Mouse (Mus musculus) hindbrain, embryonic 16.5 days (tissue): ENCODE results near the gene Atp5e. TPM values are rescaled to one million over a fixed set of nuclear protein-coding genes. Genes with fewer than 3 reads are reported as not detected.

Experiments
- ATAC-seq: fragments of 200-750 bp; cut with Nextera tagmentation; 2 replicates; pipeline ENCODE4 v1.8.0; 2017; ENCODE audit warnings: moderate TSS enrichment, moderate library complexity
- H3K27ac ChIP-seq: fragments of 300-500 bp; sonication (generic); 2 replicates; pipeline ENCODE4 v1.5.1; 2014; ENCODE audit warnings: low read depth, mild to moderate bottlenecking, control low read depth, low read length, moderate library complexity
- H3K27me3 ChIP-seq: fragments of 300-500 bp; sonication (generic); replicated peaks from 2 replicates; pipeline ENCODE4 v1.6.1; 2014; ENCODE audit warnings: low read length; ENCODE audit not compliant: control insufficient read depth, insufficient read depth
- H3K36me3 ChIP-seq: fragments of 300-500 bp; sonication (generic); 2 replicates; pipeline ENCODE4 v1.6.1; 2014; ENCODE audit warnings: mild to moderate bottlenecking, low read length, moderate library complexity, mixed read lengths; ENCODE audit not compliant: control insufficient read depth, insufficient read depth
- H3K4me1 ChIP-seq: fragments of 300-500 bp; sonication (generic); 2 replicates; pipeline ENCODE4 v1.6.1; 2014; ENCODE audit warnings: low read depth, low read length; ENCODE audit not compliant: control insufficient read depth, insufficient read depth
- H3K4me2 ChIP-seq: fragments of 300-500 bp; sonication (generic); 2 replicates; pipeline ENCODE4 v1.6.1; 2014; ENCODE audit warnings: mild to moderate bottlenecking, low read length, control low read depth, moderate library complexity
- H3K4me3 ChIP-seq: fragments of 300-500 bp; sonication (generic); 2 replicates; pipeline ENCODE4 v1.5.1; 2014; ENCODE audit warnings: mild to moderate bottlenecking, low read length, control low read depth, moderate library complexity
- H3K9ac ChIP-seq: fragments of 300-500 bp; sonication (generic); 2 replicates; pipeline ENCODE4 v1.6.1; 2014; ENCODE audit warnings: low read depth, mild to moderate bottlenecking, control low read depth, low read length, moderate library complexity
- H3K9me3 ChIP-seq: fragments of 300-500 bp; sonication (generic); 2 replicates; pipeline ENCODE4 v1.6.1; 2014; ENCODE audit warnings: mild to moderate bottlenecking, low read length, moderate library complexity; ENCODE audit not compliant: control insufficient read depth
- WGBS: fragments of 180-500 bp; shearing (Covaris S2); extraction: QIAGEN DNeasy Blood & Tissue Kit; methylation state at CpG from one replicate; pipeline ENCODE4 v1.1.7; 2014; 5-methylcytosine and 5-hydroxymethylcytosine counted together
- polyA plus RNA-seq: library from polyadenylated mRNA; unstranded; fragments of >200 nt; fragmentation: Nextera tagmentation; extraction: Ambion mirVana; gene quantifications from 2 replicates; pipeline ENCODE4 v1.2.1, GENCODE M21; 2015

The Atp5e gene
- polyA plus RNA-seq, 1 experiment from 2014 or later, result 740 TPM

DNA sequence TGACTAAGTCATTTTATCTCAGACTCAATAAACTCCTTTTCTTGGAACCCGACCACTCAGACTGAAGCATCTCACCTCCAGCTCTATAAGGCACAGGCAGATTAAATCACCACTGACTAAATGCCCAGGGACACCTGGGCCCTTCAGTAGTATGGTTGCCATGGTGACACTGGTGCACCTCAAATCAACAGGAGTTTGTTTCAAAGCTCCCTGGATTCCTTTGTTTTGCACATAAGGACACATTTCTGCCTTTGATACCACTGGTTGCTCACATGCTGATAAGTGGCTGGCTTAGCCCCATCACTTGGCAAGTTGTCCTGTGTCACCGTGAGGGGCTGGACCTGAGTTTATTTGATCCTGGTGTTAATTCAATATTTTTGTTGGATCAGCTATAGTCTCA is 4.5 kb downstream of the Atp5e start:
- peaks cover 7% of the 10 kb centered on the region for H3K4me1 ChIP-seq
- H3K27me3 ChIP-seq, result no peaks in the 10 kb centered on the region
- peaks cover 19% of the 10 kb centered on the region for H3K36me3 ChIP-seq
- H3K4me2 ChIP-seq, result no peak overlapping the region
- no peak overlapping the region for H3K27ac ChIP-seq
- no peak overlapping the region for H3K4me3 ChIP-seq
- WGBS, result 57% methylated on average over 2 of the region's 2 CpGs
- H3K9me3 ChIP-seq, result no peaks in the 10 kb centered on the region
- ATAC-seq, result no peak
- H3K9ac ChIP-seq, result no peak overlapping the region

- no peak overlapping the region for H3K27ac ChIP-seq
- H3K36me3 ChIP-seq, result no peaks in the 10 kb centered on the region
- H3K4me2 ChIP-seq, result no peak overlapping the region
- 81% methylated on average over 7 of the region's 7 CpGs for WGBS
- ATAC-seq, result no peak
- no peaks in the 10 kb centered on the region for H3K4me1 ChIP-seq
- no peak overlapping the region for H3K9ac ChIP-seq
- H3K27me3 ChIP-seq, result no peaks in the 10 kb centered on the region
- H3K4me3 ChIP-seq, result no peak overlapping the region
- H3K9me3 ChIP-seq, result no peaks in the 10 kb centered on the region
Measured at GRCm38 (mm10) chr2:174453681-174454080, 10.2 kb downstream of the Atp5e start.

- 84% methylated on average over 4 of the region's 4 CpGs for WGBS
Measured at GRCm38 (mm10) chr2:174450353-174450752, 13.6 kb downstream of the Atp5e start, which contains the start of gene Tubb1. Tubb1 (plus strand) TSS chr2:174450695.

GRCm38 (mm10) chr2:174448405-174448804 is 15.5 kb downstream of the Atp5e start:
- H3K27ac ChIP-seq, result no peak overlapping the region
- H3K9ac ChIP-seq, result no peak overlapping the region
- H3K9me3 ChIP-seq, result no peaks in the 10 kb centered on the region
- no peaks in the 10 kb centered on the region for H3K27me3 ChIP-seq
- ATAC-seq, result no peak
- H3K4me3 ChIP-seq, result no peak overlapping the region
- H3K4me1 ChIP-seq, result no peaks in the 10 kb centered on the region
- no peaks in the 10 kb centered on the region for H3K36me3 ChIP-seq
- 87% methylated on average over 4 of the region's 4 CpGs for WGBS
- no peak overlapping the region for H3K4me2 ChIP-seq

More at GRCm38 (mm10) chr2:174450353-174450752, 13.6 kb downstream of the Atp5e start, which contains the start of gene Tubb1:
- Histone ChIP-seq H3K4me3 (no peak within 1 kb of the TSS), H3K27me3 (no peaks in the 10 kb centered on the region), H3K9me3 (no peaks in the 10 kb centered on the region), H3K27ac (no peak within 1 kb of the TSS), H3K4me2 (no peak within 1 kb of the TSS), H3K4me1 (no peaks in the 10 kb centered on the region), H3K36me3 (no peaks in the 10 kb centered on the region), H3K9ac (no peak within 1 kb of the TSS)
- no peak for ATAC-seq

DNA sequence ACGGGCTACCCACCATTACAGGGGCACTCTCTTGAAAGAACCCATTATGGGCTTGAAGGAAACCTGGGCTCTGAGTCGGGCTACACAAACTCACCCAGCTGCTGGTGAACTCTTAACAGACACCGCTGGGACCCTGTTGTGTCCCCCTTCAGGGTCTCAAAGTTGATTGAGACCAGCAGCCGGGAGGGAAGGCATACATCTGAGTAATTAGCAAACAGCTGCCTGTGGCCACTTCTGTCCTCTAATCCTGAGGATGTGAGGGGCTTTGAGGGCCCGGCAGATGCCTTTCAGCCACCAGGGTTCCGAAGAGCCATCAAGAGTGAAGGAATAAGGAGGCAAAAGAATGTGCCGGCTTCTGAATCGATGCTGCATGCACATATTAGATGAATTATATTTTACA is 17.0 kb downstream of the Atp5e start:
- no peaks in the 10 kb centered on the region for H3K9me3 ChIP-seq
- ATAC-seq, result no peak
- H3K4me3 ChIP-seq, result no peak overlapping the region
- H3K4me1 ChIP-seq, result no peaks in the 10 kb centered on the region
- no peak overlapping the region for H3K4me2 ChIP-seq
- no peaks in the 10 kb centered on the region for H3K27me3 ChIP-seq
- no peak overlapping the region for H3K9ac ChIP-seq
- WGBS, result 75% methylated on average over 8 of the region's 8 CpGs
- H3K36me3 ChIP-seq, result no peaks in the 10 kb centered on the region
- H3K27ac ChIP-seq, result no peak overlapping the region

- 54% methylated on average over 7 of the region's 7 CpGs for WGBS
Measured at GRCm38 (mm10) chr2:174446492-174446891, 17.4 kb downstream of the Atp5e start.

DNA sequence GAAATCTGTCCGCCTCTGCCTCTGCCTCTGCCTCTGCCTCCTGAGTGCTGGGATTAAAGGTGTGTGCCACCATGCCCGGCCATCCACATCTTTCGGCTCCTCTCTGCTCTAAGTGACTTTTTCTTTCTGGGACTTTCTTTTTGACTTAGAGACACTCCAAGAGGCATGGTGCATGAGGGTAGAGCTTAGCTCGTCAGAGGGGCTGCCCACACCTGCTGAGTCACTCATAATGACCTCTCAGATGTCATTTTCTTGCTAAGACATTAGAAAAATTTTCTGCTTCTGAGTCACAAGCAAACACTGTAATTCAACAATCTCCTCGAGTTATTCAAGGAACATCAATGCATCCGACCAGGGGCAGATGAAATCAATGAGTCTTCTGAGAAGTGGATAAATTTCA is 18.9 kb downstream of the Atp5e start:
- Histone ChIP-seq H3K4me1 (no peaks in the 10 kb centered on the region), H3K4me3 (no peak overlapping the region), H3K36me3 (no peaks in the 10 kb centered on the region), H3K4me2 (no peak overlapping the region), H3K9ac (no peak overlapping the region), H3K27me3 (no peaks in the 10 kb centered on the region), H3K9me3 (no peaks in the 10 kb centered on the region), H3K27ac (no peak overlapping the region)
- ATAC-seq, result no peak
- 84% methylated on average over 6 of the region's 6 CpGs for WGBS

More at GRCm38 (mm10) chr2:174446492-174446891, 17.4 kb downstream of the Atp5e start:
- Histone ChIP-seq H3K36me3 (no peaks in the 10 kb centered on the region), H3K27me3 (no peaks in the 10 kb centered on the region), H3K9ac (no peak overlapping the region), H3K4me3 (no peak overlapping the region), H3K4me2 (no peak overlapping the region), H3K27ac (no peak overlapping the region), H3K4me1 (no peaks in the 10 kb centered on the region), H3K9me3 (no peaks in the 10 kb centered on the region)
- no peak for ATAC-seq

GRCm38 (mm10) chr2:174444359-174444758 is 19.5 kb downstream of the Atp5e start:
- no peak overlapping the region for H3K9ac ChIP-seq
- WGBS, result 88% methylated on average over 7 of the region's 7 CpGs
- no peak overlapping the region for H3K4me2 ChIP-seq
- H3K4me1 ChIP-seq, result no peaks in the 10 kb centered on the region
- ATAC-seq, result no peak
- H3K27me3 ChIP-seq, result no peaks in the 10 kb centered on the region
- H3K36me3 ChIP-seq, result no peaks in the 10 kb centered on the region
- H3K4me3 ChIP-seq, result no peak overlapping the region
- no peak overlapping the region for H3K27ac ChIP-seq
- no peaks in the 10 kb centered on the region for H3K9me3 ChIP-seq

- no peaks in the 10 kb centered on the region for H3K27me3 ChIP-seq
- no peak overlapping the region for H3K4me2 ChIP-seq
- ATAC-seq, result no peak
- H3K27ac ChIP-seq, result no peak overlapping the region
- no peaks in the 10 kb centered on the region for H3K36me3 ChIP-seq
- no peak overlapping the region for H3K4me3 ChIP-seq
- H3K9me3 ChIP-seq, result no peaks in the 10 kb centered on the region
- H3K4me1 ChIP-seq, result peaks cover 9% of the 10 kb centered on the region
- 32% methylated on average over 2 of the region's 2 CpGs for WGBS
- no peak overlapping the region for H3K9ac ChIP-seq
Measured at GRCm38 (mm10) chr2:174443046-174443445, 20.9 kb downstream of the Atp5e start.

DNA sequence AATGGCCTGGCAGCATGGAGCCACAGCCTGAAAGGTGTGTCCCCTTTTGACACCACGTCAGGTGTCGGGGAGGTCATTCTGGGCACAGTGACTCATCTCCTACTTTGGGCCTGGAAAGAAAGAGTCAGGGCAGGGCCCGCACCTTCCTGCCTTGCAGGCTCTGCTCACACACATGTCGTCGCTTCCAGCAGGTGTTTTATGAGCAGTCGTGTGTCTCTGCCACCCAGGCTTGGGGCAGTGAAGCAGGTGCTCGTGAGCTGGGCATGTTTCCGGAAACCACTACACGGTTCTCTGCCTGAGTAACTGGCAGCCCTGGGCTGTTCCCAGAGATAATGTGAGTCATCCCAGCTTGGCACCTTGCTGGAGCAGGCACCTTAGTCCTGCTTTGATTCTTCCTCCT is 21.4 kb downstream of the Atp5e start:
- 82% methylated on average over 9 of the region's 9 CpGs for WGBS
- no peaks in the 10 kb centered on the region for H3K36me3 ChIP-seq
- ATAC-seq, result no peak
- H3K27ac ChIP-seq, result no peak overlapping the region
- no peak overlapping the region for H3K4me3 ChIP-seq
- H3K27me3 ChIP-seq, result no peaks in the 10 kb centered on the region
- no peaks in the 10 kb centered on the region for H3K9me3 ChIP-seq
- H3K4me2 ChIP-seq, result no peak overlapping the region
- H3K4me1 ChIP-seq, result peaks cover 12% of the 10 kb centered on the region
- no peak overlapping the region for H3K9ac ChIP-seq
